Mouse (Mus musculus) adrenal gland, postnatal 4 days (tissue): ENCODE measurements at regions not wholly inside any gene's neighbourhood (a gene's known extent, or its start where the extent isn't known, plus 50 kb on each side); places are given as distances from the start of the nearest gene placed in this dataset.

Experiments used
- DNase-seq, 2 experiments: peaks; one replicate each; pipeline ENCODE4 v3.0.0; 2021 to 2022; ENCODE audit warnings: low spot score in 2 of 2, mixed read lengths in 2 of 2

DNA sequence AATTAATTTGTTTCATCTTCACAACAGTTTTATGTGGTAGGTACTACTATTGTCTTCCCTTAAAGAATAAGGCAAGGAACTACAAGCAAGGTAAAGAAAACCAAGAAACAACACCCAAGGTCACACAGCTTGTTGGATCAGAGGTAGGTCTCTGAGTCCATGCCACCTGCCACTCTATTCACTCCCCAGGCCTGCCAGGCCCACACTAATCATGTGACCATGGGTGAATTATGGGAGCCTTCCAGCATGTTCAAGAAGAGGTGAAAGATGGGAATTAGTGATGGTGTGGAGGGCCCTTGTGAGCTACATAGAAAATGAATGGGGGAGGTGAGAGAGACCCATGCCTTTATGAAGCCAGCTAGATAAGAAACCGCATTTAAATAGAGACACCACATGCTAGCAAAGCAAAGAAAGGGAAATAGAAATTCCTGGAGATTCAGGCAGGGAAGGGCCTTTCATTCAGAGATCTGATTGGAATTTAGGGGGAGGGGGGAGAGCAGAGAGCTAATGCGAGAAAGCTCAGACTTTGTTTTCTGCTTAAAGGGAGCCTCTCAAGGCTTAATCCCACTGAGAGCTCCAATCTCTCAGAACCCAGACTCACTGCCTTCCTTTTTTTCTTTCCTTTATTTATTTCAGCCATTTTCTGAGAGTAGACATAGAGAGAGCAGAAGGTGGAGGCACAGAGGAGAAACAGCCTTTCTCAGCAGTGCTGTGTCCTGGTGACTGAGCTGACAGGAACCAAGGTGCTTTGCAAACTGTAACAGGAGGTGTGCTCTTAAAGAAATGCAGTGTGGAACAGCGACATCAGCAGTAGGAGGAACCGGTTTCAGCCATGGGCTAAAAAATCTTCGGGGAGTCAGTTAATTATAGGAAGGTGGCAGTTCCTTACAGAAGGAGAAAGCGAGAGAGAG lies 160.0 kb downstream of the Spata19 start:
- no peak for DNase-seq

DNA sequence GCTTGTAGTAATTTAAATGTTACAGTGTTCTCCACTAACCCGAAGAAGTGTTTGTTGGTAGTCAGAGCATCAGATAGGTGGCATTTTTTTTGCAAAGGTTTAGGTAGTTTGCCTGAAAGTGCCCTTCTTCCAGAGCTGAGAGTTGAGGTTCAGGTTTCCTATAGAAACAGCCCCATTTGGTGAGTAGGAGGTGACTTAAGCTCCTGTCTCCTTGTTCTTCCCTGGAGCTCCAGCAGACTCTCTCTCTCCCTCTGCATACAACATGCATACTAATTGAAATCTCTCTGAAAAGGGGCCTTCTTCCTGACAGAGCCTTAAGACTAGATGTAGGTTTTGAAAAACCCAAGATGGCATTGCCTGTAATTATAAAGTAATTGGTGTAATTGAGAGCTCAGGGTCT lies 161.3 kb downstream of the Spata19 start:
- no peak for DNase-seq

DNA sequence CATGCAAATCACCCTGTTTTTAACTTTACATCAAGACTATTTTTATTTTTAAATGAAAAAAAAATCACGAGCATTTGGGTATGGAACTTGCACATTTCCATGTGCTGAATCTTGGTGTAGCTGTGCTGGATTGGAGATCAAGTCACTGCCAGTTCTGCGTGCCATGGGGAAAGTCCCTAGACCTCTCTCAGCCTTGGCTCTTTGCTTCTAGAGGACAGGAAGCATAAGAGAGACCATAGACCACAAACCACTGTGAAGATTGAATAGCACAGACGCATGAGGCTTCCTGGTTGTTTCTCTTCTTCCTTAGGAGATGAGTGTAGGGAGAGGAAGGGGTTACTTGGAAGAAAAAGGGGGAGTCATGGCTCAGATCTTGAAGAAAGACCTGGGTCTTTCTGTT lies 161.7 kb downstream of the Spata19 start:
- DNase-seq = no peak

DNA sequence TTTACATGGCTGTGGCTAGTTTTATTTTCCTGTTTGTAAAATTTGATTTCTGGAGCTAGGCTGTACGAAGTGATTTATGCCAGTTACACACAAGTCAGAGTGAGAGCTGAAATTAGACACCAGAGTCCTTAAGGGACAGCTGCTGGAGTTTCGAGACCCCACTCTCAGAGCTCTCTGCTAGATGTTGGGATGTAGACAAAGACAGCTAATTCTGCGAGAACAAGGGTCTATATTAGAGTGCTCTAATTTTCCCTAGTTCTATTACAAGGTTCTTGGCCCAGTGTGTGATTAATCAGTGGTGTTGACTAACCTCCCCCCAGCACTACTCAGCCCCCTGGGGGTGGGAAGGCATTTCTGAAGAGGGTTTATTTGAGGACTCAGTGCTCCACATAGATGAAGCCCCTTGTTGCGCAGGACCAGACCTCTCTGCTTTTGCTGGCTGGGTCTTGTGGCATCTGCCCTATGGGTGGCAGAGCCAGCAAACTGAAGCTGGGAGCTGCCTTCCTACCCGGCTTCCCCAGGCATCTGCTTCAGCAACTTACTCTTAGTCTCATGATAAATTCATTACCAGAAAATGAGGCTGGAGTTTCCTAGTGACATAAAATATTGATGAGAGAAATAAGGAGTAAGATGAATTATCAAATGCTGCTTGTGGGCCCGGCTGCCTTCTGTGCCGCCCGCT lies 171.9 kb downstream of the Spata19 start:
- no peak for DNase-seq

DNA sequence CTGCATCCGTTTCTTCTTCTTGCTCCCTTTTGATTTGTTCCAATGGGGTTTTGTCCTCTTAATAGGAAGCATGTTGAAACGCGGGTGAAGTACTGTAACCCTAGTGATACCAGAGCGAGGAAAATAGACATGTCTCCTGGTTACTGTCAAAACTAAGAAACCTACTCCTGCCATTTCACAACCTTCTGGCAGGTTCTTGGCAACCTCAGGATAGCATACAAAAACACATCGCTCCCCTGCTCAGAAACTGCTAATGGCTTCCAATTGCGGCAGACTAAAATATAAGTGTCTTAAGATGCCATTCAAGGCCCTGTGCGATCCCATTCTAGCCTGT lies 172.4 kb downstream of the Spata19 start:
- no peak for DNase-seq

DNA sequence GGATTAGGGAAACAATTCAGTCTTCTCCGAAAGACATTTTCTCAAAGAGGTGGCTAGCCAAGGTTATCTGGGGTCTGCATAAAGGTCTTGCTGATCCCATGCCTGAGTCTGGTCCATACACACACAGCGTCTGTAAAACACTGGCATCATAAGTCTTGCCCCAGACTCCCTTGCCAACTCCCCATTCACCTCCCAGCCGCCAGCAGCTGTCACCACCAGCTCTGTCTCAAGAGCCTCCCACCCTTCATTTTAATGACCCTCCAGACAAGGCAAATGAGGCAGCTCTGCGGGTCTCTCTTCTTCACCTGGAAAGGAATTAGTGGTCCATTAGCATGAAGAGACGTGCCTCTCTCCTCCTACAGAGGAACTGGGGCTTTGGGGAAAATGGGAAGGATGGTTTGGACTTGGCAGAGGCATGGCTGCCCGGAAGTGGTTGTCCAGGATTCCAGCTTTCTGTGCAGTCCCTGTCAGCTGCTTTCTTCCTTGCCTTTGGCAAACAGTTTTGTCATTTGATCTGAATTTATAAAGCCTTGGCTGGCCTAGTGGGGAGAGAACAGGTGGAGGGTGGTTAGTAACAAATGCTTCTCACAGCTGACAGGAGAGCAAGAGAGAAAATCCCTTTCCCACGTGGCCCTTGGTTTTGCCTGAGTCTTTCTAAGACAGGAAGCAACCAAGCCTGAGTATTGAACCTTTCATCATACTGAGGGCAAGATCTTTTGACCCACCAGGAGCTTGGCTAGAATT lies 173.3 kb upstream of the Opcml start:
- DNase-seq = no peak

DNA sequence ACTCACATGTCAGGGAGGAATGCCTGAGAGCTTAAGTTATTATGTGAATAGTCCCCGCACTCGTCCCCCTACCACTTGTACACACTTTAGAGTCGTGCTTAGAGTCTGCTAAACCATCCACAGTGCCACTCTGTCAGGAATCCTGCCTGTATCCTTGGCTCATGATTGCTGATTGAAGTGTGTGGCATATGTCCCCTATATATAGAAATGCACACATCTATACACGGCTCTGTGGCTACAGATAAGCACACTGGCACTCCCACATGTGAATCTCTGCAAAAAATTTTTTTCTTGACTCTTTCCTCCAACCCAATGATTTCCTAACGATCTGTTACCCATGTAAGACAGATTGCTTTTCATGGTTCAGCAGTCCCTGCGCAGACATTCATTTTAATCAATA lies 155.7 kb upstream of the Opcml start:
- DNase-seq = no peak

DNA sequence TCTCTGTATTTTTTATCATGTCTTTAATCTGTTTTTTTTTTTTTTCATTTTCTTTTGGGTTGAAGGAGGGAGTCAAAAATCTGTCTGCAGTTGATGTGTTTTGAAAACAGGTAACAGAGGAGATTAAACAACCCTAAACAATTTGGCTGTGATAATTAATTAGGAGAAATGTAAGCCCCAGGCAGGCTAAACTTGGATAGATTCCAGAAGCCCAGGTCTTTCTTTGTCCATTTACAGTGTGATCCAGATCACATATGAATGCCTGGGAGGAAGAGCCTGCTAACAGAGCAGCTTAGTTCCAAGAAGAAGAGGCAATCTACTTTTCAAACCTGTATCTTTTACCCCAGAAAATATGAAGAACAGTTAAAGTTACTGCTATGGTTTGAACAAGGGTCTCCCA lies 150.0 kb upstream of the Opcml start:
- no peak for DNase-seq

DNA sequence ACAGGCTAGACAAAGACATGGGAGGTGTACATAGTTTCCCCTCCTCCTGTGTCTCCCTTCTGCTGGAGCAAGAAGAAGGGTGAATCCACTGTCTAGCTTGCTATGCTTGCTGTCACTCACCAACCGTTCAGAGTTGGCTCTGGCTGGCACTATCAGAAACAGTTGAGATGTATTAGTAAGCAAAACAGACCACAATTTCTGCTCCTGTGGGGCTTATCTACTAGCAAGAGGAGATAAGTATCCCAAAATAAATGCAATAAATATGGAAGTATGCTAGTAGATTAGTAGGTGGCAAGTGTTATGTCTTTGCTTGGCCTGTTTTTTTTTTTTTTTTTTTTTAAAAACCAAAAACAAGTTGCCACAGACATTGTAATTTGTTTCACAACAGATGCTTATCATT lies 147.3 kb upstream of the Opcml start:
- DNase-seq = no peak

DNA sequence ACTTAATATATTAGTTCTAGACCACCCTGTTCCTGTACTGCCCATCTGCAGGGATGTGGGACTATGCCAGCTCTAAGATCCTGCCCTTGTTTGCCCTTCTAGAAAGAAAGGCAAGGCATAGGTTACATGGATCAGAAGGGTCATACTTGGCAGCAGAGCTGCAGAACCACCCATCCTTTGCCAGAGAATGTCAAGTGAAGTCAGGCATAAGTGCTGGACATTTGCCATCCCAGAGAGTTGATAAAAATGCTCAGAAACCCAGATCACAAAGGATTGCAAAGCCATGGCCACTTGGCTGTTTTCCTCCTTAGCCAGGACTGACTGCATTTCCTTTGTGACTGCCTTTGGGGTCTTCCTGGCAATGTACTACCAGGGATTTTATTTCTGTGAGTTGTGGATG lies 146.7 kb upstream of the Opcml start:
- no peak for DNase-seq

DNA sequence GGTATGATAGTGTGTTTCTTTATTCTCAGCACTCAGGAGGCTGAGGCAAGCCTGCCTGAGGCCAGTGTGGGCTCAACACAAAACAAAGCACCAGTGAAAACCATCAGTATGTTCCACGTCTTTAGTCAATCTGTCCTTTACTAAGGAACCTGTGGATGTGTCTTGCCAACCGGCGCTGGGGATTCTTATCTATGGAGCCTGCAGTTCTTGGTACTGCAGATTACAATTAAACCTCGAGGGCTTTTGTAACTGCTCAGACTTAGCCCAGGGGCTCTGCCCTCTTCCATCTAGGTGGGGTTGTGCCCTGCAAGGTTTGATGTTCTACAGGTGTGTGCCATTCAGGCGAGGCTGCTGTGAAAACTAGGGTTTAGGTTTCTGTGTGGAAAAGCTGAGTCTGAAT lies 145.1 kb upstream of the Opcml start:
- DNase-seq = no peak

DNA sequence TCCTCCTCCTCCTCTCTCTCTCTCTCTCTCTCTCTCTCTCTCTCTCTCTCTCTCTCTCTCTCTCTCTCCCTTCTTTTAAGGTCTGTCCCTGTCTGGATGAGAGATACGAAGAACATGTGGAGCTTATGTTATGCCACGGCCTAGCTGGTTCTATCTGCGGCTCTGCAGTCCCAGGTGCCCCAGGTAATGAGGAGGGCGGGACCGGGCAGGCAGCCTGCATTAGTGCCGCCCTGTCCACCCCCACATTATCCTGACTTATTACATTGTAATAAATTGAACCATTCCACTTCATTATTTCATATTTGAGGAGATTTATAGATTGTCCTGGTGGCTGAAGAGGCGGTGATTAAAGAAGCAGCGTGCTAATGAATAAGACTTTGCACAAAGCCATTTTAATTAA lies 144.5 kb upstream of the Opcml start:
- DNase-seq = no peak

DNA sequence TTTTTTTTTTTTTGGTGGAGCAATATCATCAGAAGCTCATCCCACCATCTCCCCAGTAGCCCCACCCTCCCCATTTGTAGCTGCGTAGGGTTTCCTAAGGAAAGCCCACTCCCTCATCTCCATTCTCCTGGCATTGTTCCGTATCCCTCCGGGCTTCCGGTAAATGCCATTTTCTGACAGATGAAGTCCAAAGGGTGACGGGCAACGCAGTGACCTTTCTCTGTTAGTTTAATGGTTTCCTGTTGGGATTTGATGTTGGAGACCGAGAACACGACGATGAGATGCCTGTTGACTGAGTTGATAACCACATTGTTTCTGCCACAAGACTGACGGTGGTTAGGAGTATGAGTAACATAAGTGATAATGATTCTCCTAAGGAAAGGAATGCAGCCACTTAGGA lies 143.6 kb upstream of the Opcml start:
- no peak for DNase-seq

DNA sequence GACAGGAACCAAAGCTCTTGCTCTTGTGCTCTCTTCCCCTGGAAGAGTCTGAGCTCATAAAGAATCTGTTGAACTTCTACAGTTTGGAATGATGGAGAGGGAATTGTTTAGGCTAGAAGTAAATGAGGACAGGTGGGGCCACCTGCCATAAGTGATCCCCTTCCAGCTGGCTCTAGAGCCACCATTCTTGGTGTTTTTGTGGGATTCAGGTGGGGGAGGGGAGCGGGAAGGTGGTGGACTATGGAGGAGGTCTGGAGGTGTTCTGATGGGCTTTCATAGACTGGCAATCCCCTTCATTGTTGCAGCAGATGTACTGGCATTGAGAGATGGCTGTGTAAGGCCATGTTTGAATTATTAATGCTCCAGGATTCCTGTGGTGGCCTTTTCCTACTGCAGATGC lies 132.6 kb upstream of the Opcml start:
- no peak for DNase-seq

DNA sequence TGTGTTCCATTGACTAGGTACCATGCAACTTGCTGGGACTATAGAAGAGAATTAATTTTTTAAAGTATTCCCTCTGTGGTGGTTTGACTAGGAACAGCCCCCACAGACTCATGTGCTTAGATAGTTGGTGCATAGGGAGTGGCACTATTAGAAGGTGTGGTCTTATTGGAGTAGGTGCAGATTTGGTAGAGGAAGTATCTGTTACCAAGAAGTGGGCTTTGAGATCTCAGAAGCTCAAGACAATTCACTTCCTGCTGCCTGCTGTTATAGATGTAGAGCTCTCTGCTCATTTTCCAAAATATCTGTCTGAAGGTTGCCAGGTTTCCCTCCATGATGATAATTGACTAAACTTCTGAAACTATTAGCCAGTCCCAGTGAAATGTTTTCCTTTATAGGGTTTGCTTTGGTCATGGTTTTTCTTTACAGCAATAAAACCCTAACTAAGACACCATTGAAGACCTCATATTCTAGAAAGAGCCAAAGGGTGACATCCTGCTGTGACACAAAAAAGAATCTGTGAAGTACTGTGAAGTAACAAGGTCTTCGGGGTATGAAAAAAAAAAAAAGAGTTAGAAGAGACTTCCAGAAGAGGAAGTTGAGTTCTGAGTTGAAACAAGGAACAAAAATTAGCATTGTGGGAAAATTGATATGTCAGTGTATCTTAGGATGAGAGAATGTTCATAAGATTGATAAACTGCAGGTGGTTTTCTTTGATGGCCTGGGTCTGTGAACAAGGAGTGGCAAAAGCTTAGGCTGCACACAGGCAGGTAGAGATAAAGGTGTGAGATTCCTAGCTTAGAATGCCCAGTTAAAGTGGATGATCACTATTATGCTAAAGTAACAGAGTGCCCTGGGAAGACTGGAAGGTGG lies 128.9 kb upstream of the Opcml start:
- no peak for DNase-seq

DNA sequence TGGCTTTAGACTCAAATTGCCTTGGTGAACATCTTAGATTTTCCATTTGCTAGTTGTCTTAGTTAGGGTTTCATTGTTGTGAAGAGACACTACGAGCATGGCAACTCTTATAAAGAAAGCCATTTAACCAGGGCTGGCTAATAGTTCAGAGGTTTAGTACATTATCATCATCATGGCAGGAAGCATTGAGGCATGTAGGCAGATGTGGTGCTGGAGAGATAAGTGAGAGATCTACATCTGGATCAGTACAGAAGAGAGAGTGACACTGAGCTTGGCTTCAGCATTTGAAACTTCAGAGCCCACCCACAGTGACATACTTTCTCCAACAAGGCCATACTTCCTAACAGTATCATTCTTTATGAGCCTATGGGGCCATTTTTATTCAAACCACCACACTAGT lies 127.3 kb upstream of the Opcml start:
- no peak for DNase-seq

DNA sequence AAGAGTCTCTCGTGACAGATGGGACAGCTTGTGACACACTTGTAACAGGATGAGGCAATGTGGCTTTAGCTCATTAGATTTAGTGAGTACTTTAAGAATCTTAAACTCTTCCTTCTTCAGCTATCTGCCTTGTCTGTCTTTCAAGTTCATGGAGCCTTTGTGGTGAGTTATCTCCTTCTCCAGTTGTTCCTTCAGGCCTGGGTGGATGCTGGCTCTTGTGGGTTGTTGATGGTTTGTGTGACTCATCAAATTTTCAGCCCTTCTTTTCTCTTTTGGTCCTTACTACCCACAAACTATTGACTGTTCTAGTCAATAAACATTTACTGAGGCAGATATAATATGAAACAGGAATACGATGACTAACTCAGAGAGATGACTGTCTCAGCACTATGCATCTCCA lies 124.9 kb upstream of the Opcml start:
- DNase-seq = no peak

DNA sequence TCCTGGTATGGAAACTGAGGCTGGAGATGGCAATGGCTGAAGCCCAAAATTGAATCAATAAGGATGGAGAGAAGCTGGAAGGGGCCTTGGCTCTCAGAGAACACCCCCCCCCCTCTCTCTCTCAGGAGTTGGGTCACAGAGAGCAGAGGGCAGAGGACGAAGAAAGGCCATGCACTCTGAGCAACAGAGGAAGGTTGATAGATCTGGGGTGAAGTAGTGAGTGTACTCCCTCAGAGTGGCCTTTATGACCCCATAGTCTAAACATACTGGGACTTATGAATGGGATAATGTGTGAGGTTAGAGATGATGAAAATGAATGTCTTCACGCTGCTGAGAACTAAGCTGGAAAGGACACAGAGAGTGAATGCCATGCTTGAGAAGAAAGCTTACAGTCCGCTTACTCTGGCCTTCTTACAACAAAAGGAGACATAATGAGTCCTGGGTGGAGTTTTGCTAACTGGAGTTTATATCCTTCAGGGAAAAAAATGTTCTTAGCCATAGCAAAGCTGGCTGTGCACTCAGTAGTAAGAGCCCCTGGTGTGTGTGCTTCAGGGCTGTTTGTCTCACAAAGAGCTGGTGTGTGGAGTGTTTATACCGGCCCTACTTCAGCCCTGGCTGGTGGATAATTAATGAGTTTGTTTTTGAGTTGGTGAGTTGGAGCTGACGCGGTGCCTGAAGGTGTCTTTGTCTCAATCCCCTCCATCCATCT lies 120.4 kb upstream of the Opcml start:
- no peak for DNase-seq

DNA sequence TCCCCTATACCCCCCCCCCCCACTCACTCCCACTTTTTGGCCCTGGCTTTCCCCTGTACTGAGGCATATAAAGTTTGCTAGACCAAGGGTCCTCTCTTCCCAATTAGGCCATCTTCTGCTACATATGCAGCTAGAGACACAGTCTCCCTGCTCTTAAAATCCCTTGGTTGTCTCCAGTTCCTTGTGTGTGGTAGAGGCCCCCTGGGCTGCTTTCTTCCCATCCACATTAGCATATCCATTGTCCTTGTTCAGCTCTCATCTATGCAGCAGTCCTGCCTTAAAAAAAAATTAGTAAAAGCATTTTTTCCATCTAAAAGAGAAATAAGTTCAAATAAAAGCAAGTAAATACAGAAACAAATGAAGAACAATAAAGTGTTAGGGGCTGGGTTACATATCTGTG lies 105.2 kb upstream of the Opcml start:
- no peak for DNase-seq

DNA sequence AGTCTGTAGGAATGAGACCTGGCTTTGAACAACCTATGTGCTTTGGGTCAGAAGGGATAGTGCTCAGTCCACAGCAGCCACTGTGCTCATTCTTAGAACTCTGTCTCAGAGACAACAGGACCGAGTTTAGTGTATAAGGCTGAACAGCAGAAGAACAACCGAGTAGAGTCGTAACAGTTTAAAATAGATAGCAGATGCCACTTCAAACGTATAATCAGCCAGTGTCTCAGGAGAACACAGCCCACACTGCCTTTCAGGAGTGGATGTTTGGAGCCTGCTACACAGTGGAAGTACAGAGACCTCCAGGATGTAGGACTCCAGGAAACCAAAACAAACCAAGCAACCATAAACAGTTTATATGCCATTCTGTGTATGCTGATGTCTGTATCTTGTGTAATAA lies 99.0 kb upstream of the Opcml start:
- no peak for DNase-seq

DNA sequence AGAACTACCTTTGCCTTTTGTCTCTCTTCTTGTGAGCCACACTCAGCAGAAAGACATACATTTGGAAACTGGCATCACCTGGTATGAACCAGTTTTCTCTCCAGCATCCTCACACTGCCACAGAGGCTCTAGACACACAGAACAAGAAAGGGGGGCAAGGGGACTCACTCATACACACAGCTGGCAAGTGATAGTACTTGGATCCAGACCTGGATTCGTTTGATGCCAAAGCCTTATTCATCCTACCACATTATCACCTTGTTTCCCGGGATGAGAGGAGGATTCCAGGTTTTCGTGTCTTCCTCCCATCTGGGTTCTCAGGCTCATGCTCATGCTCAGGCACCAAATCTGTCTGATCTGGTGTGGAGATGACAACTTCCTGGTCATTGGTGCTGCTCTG lies 97.8 kb upstream of the Opcml start:
- DNase-seq = no peak
